Comparison of ENCODE assay signal across 8 mouse cellular contexts in genomic region chr5:137277360-137278342, GRCm38 (mm10). TPM values are rescaled to one million over a fixed set of nuclear protein-coding genes. Genes with fewer than 3 reads are reported as not detected.
A peak's percentile ranks its signal among the peaks of the same experiment; 100 is the strongest.
DNase-seq lines count a peak whose midpoint lies in the region; ATAC-seq and TF ChIP-seq lines count a peak whose summit lies in the region.

No protein-coding gene starts in this region.

- H3K9me3 ChIP-seq in CH12.LX (replicated peaks; ENCODE audit: low read length): peaks cover 11% of the 10 kb centered on the region
- peaks cover 10% of the 10 kb centered on the region; the same call in 1 of the 2 replicates for H3K9me3 ChIP-seq in embryonic facial prominence, embryonic 14.5 days (ENCODE audit: control insufficient read depth, low read length)

- TF ChIP-seq RAD21 in CH12.LX (IDR thresholded peaks at IDR 0.05; ENCODE audit: low read depth, low read length): peak; percentile 13

- H3K36me3 ChIP-seq in CH12.LX (replicated peaks in 1 of 2; ENCODE audit: control insufficient read depth in 1 of 2, insufficient read depth in 1 of 2, low read length in 1 of 2): no peaks in the 10 kb centered on the region
- H3K36me3 ChIP-seq in embryonic facial prominence, embryonic 14.5 days (ENCODE audit: control insufficient read depth, insufficient read depth, low read length): no peaks in the 10 kb centered on the region

- WGBS in embryonic facial prominence, embryonic 14.5 days: 57% methylated on average over 18 of the region's 18 CpGs
- 10% methylated on average over 18 of the region's 18 CpGs for WGBS in large intestine, adult 2 months

- TF ChIP-seq POLR2A in CH12.LX (IDR thresholded peaks at IDR 0.05; ENCODE audit: low read depth, low read length): no peak

- DNase-seq in frontal cortex, postnatal 10 days (ENCODE audit: low spot score in 2 of 2): no peak
- DNase-seq in CH12.LX (ENCODE audit: extremely low read depth): no peak
- peak; percentile 47 for DNase-seq in embryonic facial prominence, embryonic 14.5 days (ENCODE audit: low spot score)
- DNase-seq in large intestine, adult 2 months (ENCODE audit: low read depth, low spot score): peak; percentile 95
- DNase-seq in retina, embryonic 14.5 days (ENCODE audit: low spot score): peak; percentile 66
- no peak for DNase-seq in heart, adult 8-10 months (ENCODE audit: low spot score)
- DNase-seq in gastrocnemius, adult 18-20 months (ENCODE audit: low spot score): no peak

- no peak for TF ChIP-seq EP300 in CH12.LX (IDR thresholded peaks at IDR 0.05; ENCODE audit: low read length)

- in situ Hi-C loops in CH12.LX (cut with MboI; ENCODE audit: low pct_ligation_motif_present, low pct_unique_long_range_greater_than_20kb, low sequenced_read_pairs): no loop called here

- H3K27me3 ChIP-seq in CH12.LX (replicated peaks): peaks cover 64% of the 10 kb centered on the region
- no peaks in the 10 kb centered on the region for H3K27me3 ChIP-seq in embryonic facial prominence, embryonic 14.5 days (replicated peaks; ENCODE audit: control insufficient read depth, insufficient read depth, low read length)

- H3K27ac ChIP-seq in CH12.LX (ENCODE audit: insufficient read depth, low read depth): no peak overlapping the region
- no peak overlapping the region for H3K27ac ChIP-seq in embryonic facial prominence, embryonic 14.5 days (replicated peaks; ENCODE audit: low read depth, low read length)

- dilution Hi-C loops in CH12.LX (cut with MboI; ENCODE audit: extremely low pct_ligation_motif_present, extremely low pct_unique_long_range_greater_than_20kb, low sequenced_read_pairs): no loop called here

- no peak overlapping the region for H3K9ac ChIP-seq in CH12.LX (ENCODE audit: insufficient read depth, low read depth)
- H3K9ac ChIP-seq in embryonic facial prominence, embryonic 14.5 days (ENCODE audit: low read depth, low read length): no peak overlapping the region

- no peaks in the 10 kb centered on the region for H3K79me2 ChIP-seq in CH12.LX (replicated peaks; ENCODE audit: control insufficient read depth, extremely low read depth, insufficient read depth, poor library complexity, severe bottlenecking)

- H3K4me2 ChIP-seq in CH12.LX (ENCODE audit: insufficient read depth, low read depth, poor library complexity, severe bottlenecking): no peak overlapping the region
- no peak overlapping the region for H3K4me2 ChIP-seq in embryonic facial prominence, embryonic 14.5 days (ENCODE audit: low read depth, low read length)

- H3K4me1 ChIP-seq in CH12.LX (ENCODE audit: control insufficient read depth in 1 of 2, insufficient read depth in 2 of 2): no peaks in the 10 kb centered on the region
- H3K4me1 ChIP-seq in embryonic facial prominence, embryonic 14.5 days (ENCODE audit: control insufficient read depth, insufficient read depth, low read length): no peaks in the 10 kb centered on the region

- H3K4me3 ChIP-seq in CH12.LX (replicated peaks in 1 of 3; ENCODE audit: low read depth in 2 of 3, low read length in 2 of 3, poor library complexity in 1 of 3): no peak overlapping the region
- H3K4me3 ChIP-seq in embryonic facial prominence, embryonic 14.5 days (ENCODE audit: low read depth, low read length): no peak overlapping the region

- TF ChIP-seq CTCF in CH12.LX (conservative IDR thresholded peaks at IDR 0.05 in 1 of 2, IDR thresholded peaks at IDR 0.05 in 1 of 2; ENCODE audit: low read depth in 2 of 2, low read length in 2 of 2): peak in 1 of 2 experiments; percentile 55; a peak in 2 of 4 replicates

- ATAC-seq in frontal cortex, adult (ENCODE audit: low TSS enrichment): peak; percentile 83
- peak; percentile 74 for ATAC-seq in embryonic facial prominence, embryonic 14.5 days (ENCODE audit: low read depth)

TF ChIP-seq in CH12.LX, 34 proteins besides CTCF, POLR2A, EP300 and RAD21:
- TF ChIP-seq KAT2A (IDR thresholded peaks at IDR 0.05; ENCODE audit: insufficient replicate concordance, low read length): no peak
- TF ChIP-seq SMC3 (IDR thresholded peaks at IDR 0.05; ENCODE audit: low read depth, low read length): peak; percentile 57

RNA-seq across cellular contexts. Expression of gene Ache, which starts 9.7 kb away (rescaled TPM):
- total RNA-seq in CH12.LX (2012; rRNA removed) (0.13 TPM in 2 replicates), CH12.LX (2014; rRNA removed) (not detected in 2 replicates)
- polyA plus RNA-seq in CH12.LX (2012; ENCODE audit: insufficient read length, low read depth): 0.11 and 0.23 TPM in 2 replicates
- polyA plus RNA-seq in embryonic facial prominence, embryonic 14.5 days (2014; fragmentation: Nextera tagmentation; extraction: Ambion mirVana): 29.6 and 33.0 TPM in 2 replicates
- 5.2 and 6.9 TPM in 2 replicates for polyA plus RNA-seq in large intestine, adult 2 months (2012; rRNA removed)
- total RNA-seq in heart, adult 8-10 months (2022): 1 to 10 TPM; 1.5 to 3.3 (median 1.9) TPM
- total RNA-seq in gastrocnemius, adult 18-20 months (2021): 10 to 100 TPM; 25.0 to 27.7 TPM

RNA-seq across cellular contexts. Expression of gene Ufsp1, which starts 16.8 kb away (rescaled TPM):
- total RNA-seq in CH12.LX (2012; rRNA removed) (2.9 and 4.1 TPM in 2 replicates), CH12.LX (2014; rRNA removed) (0.91 and 1.6 TPM in 2 replicates)
- polyA plus RNA-seq in CH12.LX (2012; ENCODE audit: insufficient read length, low read depth): 4.4 and 5.2 TPM in 2 replicates
- polyA plus RNA-seq in embryonic facial prominence, embryonic 14.5 days (2014; fragmentation: Nextera tagmentation; extraction: Ambion mirVana): 11.1 and 12.3 TPM in 2 replicates
- 10.4 and 13.2 TPM in 2 replicates for polyA plus RNA-seq in large intestine, adult 2 months (2012; rRNA removed)
- 10 to 100 TPM in 2 of 4 experiments, 1 to 10 TPM in 2; 7.7 to 10.4 (median 9.7) TPM for total RNA-seq in heart, adult 8-10 months (2022)
- total RNA-seq in gastrocnemius, adult 18-20 months (2021): 10 to 100 TPM; 19.1 to 20.8 TPM

RNA-seq across cellular contexts. Expression of gene Srrt, which starts 29.8 kb away (rescaled TPM):
- total RNA-seq in CH12.LX (2012; rRNA removed) (165 and 267 TPM in 2 replicates), CH12.LX (2014; rRNA removed) (148 and 183 TPM in 2 replicates)
- 493 and 576 TPM in 2 replicates for polyA plus RNA-seq in CH12.LX (2012; ENCODE audit: insufficient read length, low read depth)
- polyA plus RNA-seq in embryonic facial prominence, embryonic 14.5 days (2014; fragmentation: Nextera tagmentation; extraction: Ambion mirVana): 101 and 105 TPM in 2 replicates
- 99.8 and 108 TPM in 2 replicates for polyA plus RNA-seq in large intestine, adult 2 months (2012; rRNA removed)
- 10 to 100 TPM; 54.4 to 62.6 (median 60.3) TPM for total RNA-seq in heart, adult 8-10 months (2022)
- total RNA-seq in gastrocnemius, adult 18-20 months (2021): 10 to 100 TPM; 29.6 to 40.8 TPM

RNA-seq across cellular contexts. Expression of gene Trip6, which starts 36.6 kb away (rescaled TPM):
- total RNA-seq in CH12.LX (2012; rRNA removed): 1.4 and 1.8 TPM in 2 replicates
- total RNA-seq in CH12.LX (2014; rRNA removed): 0.81 and 0.86 TPM in 2 replicates
- polyA plus RNA-seq in CH12.LX (2012; ENCODE audit: insufficient read length, low read depth): 3.9 and 5.1 TPM in 2 replicates
- polyA plus RNA-seq in embryonic facial prominence, embryonic 14.5 days (2014; fragmentation: Nextera tagmentation; extraction: Ambion mirVana): 72.3 and 88.9 TPM in 2 replicates
- polyA plus RNA-seq in large intestine, adult 2 months (2012; rRNA removed): 11.4 and 12.7 TPM in 2 replicates
- total RNA-seq in heart, adult 8-10 months (2022): 10 to 100 TPM; 11.5 to 13.2 (median 12.4) TPM
- total RNA-seq in gastrocnemius, adult 18-20 months (2021): 1 to 10 TPM; 2.2 to 4.4 TPM

RNA-seq across cellular contexts. Expression of gene Slc12a9, which starts 55.7 kb away (rescaled TPM):
- total RNA-seq in CH12.LX (2012; rRNA removed) (11.1 and 11.5 TPM in 2 replicates), CH12.LX (2014; rRNA removed) (2.8 and 3.0 TPM in 2 replicates)
- 7.9 and 8.2 TPM in 2 replicates for polyA plus RNA-seq in CH12.LX (2012; ENCODE audit: insufficient read length, low read depth)
- 8.6 and 8.8 TPM in 2 replicates for polyA plus RNA-seq in embryonic facial prominence, embryonic 14.5 days (2014; fragmentation: Nextera tagmentation; extraction: Ambion mirVana)
- 9.6 and 13.0 TPM in 2 replicates for polyA plus RNA-seq in large intestine, adult 2 months (2012; rRNA removed)
- total RNA-seq in heart, adult 8-10 months (2022): 1 to 10 TPM; 1.3 to 2.1 (median 2.0) TPM
- 1 to 10 TPM; 2.0 to 2.2 TPM for total RNA-seq in gastrocnemius, adult 18-20 months (2021)

Comparison
In these comparisons a context has a peak if more than half of its experiments do, and no peak if none do; other contexts are left out.
1. DNase-seq: peak in embryonic facial prominence, embryonic 14.5 days (single experiment), large intestine, adult 2 months (single experiment) and retina, embryonic 14.5 days (single experiment); none in frontal cortex, postnatal 10 days (0 of 2), CH12.LX (single experiment), heart, adult 8-10 months (single experiment) and gastrocnemius, adult 18-20 months (single experiment).
2. RNA of gene Ache, which starts 9.7 kb away (total RNA-seq): 25.0 to 27.7 TPM in gastrocnemius, adult 18-20 months; 1.5 to 3.3 TPM in heart, adult 8-10 months and 0.13 TPM in CH12.LX; every median in the first group is over 4 times any median in the second.